Mouse (Mus musculus): ENCODE measurements around the gene Txnip.
"Not testable (repeated sequence)": the region's sequence is repeated elsewhere in the genome, so short reads cannot be mapped to it uniquely, and the experiment has no call there.

The Txnip gene

DNA sequence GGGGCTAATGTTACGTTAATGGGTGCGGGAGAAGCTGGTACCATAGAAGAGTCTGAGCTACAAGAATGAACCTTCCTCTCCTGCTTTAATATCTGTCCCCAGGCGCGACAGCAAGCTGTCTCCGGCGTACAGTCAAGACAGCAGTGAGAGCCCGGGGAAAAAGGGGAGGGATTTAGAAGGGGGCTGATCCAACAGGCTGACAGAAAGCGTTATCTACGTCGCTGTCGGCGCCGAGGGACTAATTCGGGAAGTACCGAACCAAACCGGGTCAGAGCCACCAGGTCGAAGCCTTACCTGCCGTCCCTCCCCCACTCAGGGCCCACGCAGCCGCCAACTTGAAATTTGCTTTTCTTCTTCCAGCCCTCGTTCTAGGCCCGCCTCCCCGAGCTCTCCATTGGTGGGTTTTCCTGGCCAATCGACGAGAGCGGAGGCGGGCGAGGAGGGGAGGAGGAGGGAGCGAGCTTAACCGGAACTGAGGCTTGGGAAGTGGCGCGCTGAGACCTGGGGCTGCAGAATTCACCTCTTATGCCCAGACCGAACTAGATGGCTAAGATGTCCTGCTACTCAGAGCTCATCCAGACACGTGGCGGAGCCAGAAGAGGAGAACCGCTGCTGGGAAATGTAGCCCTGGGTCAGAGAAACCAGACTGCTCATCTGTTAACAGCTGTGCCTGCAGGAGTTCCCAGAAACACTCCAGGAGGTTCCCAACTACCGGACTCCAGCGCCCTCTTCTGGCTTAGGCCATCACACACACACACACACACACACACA lies 36.2 kb downstream of the Txnip start, which contains the start of gene Polr3gl:
Gene Polr3gl, minus strand, starts transcription at position 392 of the 771 bp plus-strand sequence.
- peak; percentile 90 for DNase-seq (ENCODE audit: low spot score)

DNA sequence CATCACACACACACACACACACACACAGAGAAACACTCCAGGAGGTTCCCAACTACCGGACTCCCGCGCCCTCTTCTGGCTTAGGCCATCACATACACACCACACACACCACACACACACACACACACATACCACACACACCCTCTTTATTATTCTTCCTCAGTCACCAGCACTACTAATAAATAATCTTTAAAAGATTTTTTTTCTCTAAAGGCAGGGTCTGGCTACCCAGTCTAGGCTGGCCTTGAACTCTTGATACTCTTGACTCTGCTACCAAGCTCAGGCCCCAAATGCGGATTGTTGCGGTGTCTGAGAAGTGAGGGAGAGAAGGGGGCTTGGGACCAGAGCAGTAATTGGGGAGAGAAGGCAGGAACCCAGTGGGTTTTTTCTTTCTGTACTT lies 37.1 kb downstream of the Txnip start:
- no peak for DNase-seq (ENCODE audit: low spot score)

- DNase-seq (ENCODE audit: low spot score): no peak
Observed at GRCm38 (mm10) chr3:96595661-96596060, 37.9 kb downstream of the Txnip start.

GRCm38 (mm10) chr3:96596228-96596707 lies 38.5 kb downstream of the Txnip start, which contains the start of gene Ankrd34a:
Ankrd34a (plus strand) TSS chr3:96596636.
- no peak for DNase-seq (ENCODE audit: low spot score)

DNA sequence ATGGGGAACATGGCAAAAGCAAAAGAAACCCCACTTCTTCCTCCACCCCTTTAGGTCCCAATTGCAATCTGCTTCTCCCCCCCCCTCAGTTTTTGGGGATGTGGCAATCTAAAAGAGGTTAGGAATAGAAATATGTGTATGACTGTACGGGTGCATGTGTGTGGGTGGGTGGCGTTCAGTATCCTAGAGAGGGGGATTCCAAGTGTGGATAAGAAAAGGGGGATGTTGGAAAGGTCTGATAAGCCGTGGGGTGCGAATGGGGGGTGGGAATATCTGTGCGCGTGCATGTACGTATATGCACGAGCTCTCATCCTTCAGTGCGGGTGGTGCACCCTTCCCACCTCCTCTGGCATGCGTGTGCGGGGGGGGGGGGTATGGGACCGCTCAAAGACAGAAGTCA lies 39.1 kb downstream of the Txnip start:
- no peak for DNase-seq (ENCODE audit: low spot score)

DNA sequence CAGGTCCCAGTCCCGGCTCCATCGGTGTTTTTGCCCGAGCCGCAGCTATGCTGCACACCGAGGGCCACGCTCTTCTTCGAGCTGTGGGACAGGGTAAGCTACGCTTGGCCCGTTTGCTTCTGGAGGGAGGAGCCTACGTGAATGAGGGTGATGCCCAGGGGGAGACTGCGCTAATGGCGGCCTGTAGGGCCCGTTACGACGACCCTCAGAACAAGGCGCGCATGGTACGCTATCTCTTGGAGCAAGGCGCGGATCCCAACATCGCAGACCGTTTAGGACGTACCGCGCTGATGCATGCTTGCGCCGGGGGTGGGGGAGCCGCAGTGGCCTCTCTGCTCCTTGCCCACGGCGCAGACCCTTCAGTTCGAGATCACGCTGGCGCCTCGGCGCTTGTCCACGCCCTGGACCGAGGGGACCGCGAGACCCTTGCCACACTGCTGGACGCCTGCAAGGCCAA lies 39.7 kb downstream of the Txnip start:
- DNase-seq (ENCODE audit: low spot score): no peak

DNA sequence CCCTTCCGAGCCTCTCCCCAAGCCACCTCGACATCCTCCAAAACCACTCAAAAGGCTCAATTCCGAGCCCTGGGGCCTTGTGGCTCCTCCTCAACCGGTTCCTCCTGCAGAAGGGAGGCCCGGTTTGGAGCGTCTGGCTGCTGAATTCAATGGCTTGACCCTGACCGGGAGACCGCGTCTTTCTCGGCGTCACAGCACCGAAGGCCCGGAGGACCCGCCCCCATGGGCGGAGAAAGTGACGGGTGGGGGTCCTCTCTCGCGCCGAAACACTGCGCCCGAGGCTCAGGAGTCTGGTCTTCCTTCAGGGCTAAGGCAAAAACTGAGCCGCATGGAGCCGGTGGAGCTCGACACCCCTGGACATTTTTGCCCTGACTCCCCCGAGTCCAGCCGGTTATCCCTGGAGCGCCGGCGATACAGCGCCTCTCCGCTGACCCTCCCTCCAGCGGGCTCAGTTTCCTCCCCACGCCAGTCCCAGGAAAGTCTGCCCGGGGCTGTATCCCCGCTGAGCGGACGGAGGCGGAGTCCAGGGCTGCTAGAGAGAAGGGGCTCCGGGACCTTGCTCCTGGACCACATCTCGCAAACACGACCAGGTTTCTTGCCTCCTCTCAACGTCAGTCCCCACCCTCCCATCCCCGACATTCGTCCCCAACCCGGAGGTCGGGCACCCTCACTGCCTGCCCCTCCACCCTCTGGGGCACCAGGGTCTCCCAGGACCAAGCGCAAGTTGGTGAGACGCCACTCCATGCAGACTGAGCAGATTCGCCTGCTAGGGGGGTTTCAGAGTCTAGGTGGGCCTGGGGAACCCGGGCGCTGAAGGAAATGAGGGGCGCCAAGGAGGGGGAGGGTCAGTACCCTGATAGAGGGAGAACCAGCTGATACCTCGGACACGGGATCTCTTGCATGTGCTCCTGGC lies 40.7 kb downstream of the Txnip start:
- no peak for DNase-seq (ENCODE audit: low spot score)

DNA sequence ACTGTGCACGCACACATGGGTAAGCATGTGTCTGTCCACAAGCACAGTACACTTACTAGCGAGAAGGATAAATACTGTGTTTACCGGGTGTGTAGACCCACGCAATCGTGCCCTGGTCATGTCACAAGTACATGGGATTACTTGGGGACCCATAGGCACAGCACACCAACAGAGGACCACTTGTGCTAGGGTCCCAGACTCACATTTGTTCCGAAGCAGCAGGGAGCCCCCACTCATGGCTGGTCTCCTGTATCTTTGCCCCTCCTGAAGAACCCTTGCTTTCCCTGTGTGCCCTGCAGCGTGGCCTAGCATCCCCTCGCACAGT lies 41.3 kb downstream of the Txnip start:
- no peak for DNase-seq (ENCODE audit: low spot score)

DNA sequence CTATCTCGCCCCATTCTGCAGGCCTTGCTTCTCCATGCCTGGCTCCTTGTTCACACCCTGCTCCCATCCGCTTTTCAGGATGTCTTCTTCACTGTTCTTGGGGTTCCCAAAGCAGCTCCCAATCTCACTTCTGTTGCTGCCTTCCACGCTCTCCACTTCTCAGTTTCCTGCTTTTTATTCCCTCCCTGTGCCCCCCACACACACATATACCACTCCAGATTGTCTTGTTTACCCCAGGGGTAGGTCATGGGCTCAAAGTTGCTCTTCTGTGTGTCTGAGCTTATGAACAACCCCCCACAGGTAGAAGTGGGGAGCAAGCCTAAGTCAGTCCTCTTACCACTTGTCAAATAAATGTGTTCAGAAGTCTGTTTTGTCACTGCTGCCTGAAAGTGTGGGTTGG lies 41.7 kb downstream of the Txnip start:
- no peak for DNase-seq (ENCODE audit: low spot score)

- DNase-seq (ENCODE audit: low spot score): peak; percentile 83
Observed at GRCm38 (mm10) chr3:96600639-96601250, 43.0 kb downstream of the Txnip start, which contains the start of gene Lix1l. Lix1l (plus strand) TSS chr3:96601149.

GRCm38 (mm10) chr3:96601251-96601787 lies 43.6 kb downstream of the Txnip start:
- DNase-seq (ENCODE audit: low spot score): no peak

- no peak for DNase-seq (ENCODE audit: low spot score)
Observed at GRCm38 (mm10) chr3:96601941-96602703, 44.4 kb downstream of the Txnip start.

DNA sequence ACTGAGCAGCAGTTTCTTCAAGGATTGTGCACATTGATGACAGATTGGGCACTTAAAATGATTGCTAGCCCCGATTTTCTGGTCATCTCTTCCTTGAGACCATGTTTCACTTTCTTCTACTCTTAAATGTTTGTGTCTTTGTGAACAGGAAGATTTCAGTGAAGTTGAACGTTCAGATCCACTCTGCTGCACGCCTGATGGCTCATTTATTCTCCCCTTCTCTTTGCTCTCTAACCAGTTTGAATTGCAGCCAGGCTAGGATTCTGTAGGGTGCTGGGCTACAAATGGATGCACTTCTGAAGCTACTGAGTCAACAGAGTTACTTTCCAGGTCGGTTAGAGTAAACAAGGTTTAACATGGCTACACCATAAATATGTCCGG lies 44.9 kb downstream of the Txnip start:
- DNase-seq (ENCODE audit: low spot score): no peak

DNA sequence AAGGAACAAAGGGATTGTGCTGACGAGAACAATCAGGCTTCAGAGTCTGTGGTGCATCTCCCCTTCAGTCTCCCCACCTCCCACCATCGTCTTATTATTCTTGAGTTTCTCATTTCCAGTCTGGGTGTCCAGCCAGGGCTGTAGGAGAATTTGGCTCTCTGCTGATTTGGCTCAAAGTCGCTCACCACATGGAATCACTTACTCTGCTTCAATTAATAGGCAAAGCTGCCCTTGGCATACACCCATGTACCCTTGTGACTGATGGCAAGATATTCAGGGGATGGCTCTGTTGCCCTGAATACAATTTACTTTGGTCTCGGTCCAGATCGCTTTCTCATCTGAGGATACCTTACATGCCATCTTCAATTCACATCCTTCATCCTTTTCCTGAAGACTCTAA lies 45.6 kb downstream of the Txnip start:
- DNase-seq (ENCODE audit: low spot score): no peak

DNA sequence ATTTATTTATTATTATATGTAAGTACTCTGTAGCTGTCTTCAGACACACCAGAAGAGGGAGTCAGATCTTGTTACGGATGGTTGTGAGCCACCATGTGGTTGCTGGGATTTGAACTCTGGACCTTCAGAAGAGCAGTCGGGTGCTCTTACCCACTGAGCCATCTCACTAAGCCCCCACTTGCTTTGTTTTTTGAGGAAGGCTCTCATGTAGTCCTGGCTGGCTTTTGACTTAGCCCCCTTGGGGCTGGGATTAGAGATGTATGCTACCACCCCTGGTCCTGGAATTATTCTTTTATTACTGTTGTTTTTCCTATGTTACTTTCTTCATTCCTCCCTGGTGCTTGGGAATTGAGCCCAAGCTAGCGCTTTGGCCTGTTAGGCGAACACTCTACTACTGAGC lies 48.2 kb downstream of the Txnip start:
- DNase-seq (ENCODE audit: low spot score): not testable (repeated sequence)

GRCm38 (mm10) chr3:96606618-96607017 lies 48.9 kb downstream of the Txnip start:
- DNase-seq (ENCODE audit: low spot score): no peak

Measured in T-cell, adult 2 months (primary cell).